Mouse (Mus musculus): ENCODE measurements around the gene Creb3l4. TPM values are rescaled to one million over a fixed set of nuclear protein-coding genes. Genes with fewer than 3 reads are reported as not detected.

The Creb3l4 gene
- total RNA-seq, 2 experiments from 2014 or later: not detected

DNA sequence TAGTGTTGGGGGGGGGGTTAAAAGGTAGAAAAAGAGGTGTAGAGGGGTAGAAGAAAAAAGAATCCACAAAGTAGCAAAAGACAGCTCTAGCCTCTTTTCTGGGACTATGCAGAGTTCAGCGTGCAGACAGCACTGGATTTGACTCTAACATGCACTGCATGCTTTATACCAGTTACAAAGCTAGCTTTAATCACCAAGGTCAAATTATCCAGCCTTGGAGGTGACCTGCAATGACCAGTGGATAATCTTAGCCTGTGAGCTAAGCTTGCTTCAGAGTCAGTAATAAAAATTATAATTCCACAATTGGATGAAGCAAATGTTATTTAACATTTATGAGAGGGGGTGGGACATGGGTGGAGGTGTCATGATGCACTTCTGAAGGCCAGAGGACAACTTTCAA, 47.7 kb downstream of the Creb3l4 start:
- DNase-seq (ENCODE audit: low spot score in 2 of 2): no peak

DNA sequence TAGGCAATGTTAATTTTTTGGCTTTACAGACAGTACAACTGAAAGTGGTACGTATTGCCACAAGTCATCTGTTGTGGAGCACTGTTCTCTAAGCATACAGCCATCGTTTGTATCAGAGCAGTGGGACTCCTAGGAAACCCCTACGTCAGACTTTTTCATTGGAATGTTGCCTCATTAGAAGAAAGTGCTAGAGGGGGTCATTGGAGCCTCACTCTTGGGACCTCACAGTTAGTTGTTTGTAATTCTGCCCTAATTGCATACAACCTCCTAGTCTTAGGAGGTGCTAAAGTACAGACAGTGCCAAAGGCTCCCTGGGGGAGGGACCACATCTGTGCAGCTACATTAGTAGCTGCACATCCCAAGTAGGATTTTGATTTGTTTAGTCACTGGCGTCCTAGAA, 48.6 kb downstream of the Creb3l4 start:
- no peak for DNase-seq (ENCODE audit: low spot score in 2 of 2)

DNA sequence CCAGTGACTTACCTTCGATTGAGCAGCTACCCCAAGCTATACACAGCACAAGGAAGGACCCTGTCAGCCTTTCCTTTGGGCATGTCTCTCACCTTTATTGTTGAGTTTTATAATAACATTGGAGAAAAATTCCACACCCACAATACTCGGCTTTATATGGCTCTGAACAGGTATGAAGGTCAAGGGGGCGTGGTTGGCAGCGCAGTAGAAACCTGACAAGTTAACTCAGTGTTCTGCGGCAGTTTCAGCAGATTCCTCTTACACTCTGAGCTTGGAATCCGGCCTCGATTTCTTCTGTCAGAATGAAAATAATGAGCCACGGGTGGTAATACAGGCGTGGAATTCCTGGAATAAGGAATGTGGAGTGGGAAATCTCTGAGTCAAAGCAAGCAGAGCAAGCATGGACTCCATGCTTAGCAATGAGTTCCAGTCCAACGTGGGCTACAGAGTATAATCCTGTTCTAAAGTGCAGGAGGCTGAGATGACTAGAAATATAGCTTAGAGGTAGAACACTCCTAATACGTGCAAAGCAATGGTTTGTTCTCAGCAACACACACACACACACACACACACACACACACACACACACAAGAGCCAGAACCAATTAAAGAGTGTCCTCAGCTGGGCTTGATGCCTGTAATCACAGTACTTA, 52.3 kb downstream of the Creb3l4 start:
- no peak for DNase-seq (ENCODE audit: low spot score in 2 of 2)

Small RNA genes within 50 kb of the gene (microRNA-seq; reads per million reads assigned to microRNA genes)
- 0.39 to 1.3 reads per million in 2 experiments for gene Mir7012

Other genes starting within 250 kb of the Creb3l4 start
- 10 to 100 TPM; 60.7 to 67.3 TPM for gene Hax1, start 244.7 kb downstream of the Creb3l4 start, total RNA-seq (2021)
- gene 4933434E20Rik, start 191.9 kb downstream of the Creb3l4 start, total RNA-seq (2021): 10 to 100 TPM; 83.5 to 91.6 TPM
- gene Ubap2l, start 190.9 kb downstream of the Creb3l4 start, total RNA-seq (2021): 100 to 1,000 TPM; 146 to 188 TPM
- gene Tpm3, start 170.9 kb downstream of the Creb3l4 start, total RNA-seq (2021): 100 to 1,000 TPM; 245 to 256 TPM
- under 1 TPM; 0.36 to 0.50 TPM for gene Nup210l, start 139.4 kb downstream of the Creb3l4 start, total RNA-seq (2021)
- gene Rps27, start 29.9 kb downstream of the Creb3l4 start, total RNA-seq (2021): 100 to 1,000 TPM; 800 to 858 TPM
- 10 to 100 TPM; 10.3 to 10.8 TPM for gene Rab13, start 29.8 kb downstream of the Creb3l4 start, total RNA-seq (2021)
- 10 to 100 TPM; 50.2 to 59.4 TPM for gene Jtb, start 11.9 kb downstream of the Creb3l4 start, total RNA-seq (2021)
- gene Slc39a1, start 4.7 kb upstream of the Creb3l4 start, total RNA-seq (2021): 10 to 100 TPM; 48.6 to 52.3 TPM
- gene Crtc2, start 10.7 kb upstream of the Creb3l4 start, total RNA-seq (2021): 10 to 100 TPM; 29.8 to 34.6 TPM
- gene Dennd4b, start 21.7 kb upstream of the Creb3l4 start, total RNA-seq (2021): 10 to 100 TPM; 23.1 to 28.8 TPM
- 10 to 100 TPM; 79.6 to 94.1 TPM for gene Gatad2b, start 49.7 kb upstream of the Creb3l4 start, total RNA-seq (2021)
- gene Slc27a3, start 146.4 kb upstream of the Creb3l4 start, total RNA-seq (2021): 10 to 100 TPM; 18.6 to 21.5 TPM
- gene Ints3, start 190.1 kb upstream of the Creb3l4 start, total RNA-seq (2021): 10 to 100 TPM; 59.6 to 61.2 TPM
- 1 to 10 TPM; 5.2 to 6.6 TPM for gene Npr1, start 222.4 kb upstream of the Creb3l4 start, total RNA-seq (2021)
- gene Ilf2, start 232.6 kb upstream of the Creb3l4 start, total RNA-seq (2021): 100 to 1,000 TPM; 107 to 109 TPM
- 10 to 100 TPM; 43.8 to 46.3 TPM for gene Snapin, start 247.5 kb upstream of the Creb3l4 start, total RNA-seq (2021)